Mouse (Mus musculus): ENCODE measurements at regions not wholly inside any gene's neighbourhood (a gene's known extent, or its start where the extent isn't known, plus 50 kb on each side); places are given as distances from the start of the nearest gene placed in this dataset.

DNA sequence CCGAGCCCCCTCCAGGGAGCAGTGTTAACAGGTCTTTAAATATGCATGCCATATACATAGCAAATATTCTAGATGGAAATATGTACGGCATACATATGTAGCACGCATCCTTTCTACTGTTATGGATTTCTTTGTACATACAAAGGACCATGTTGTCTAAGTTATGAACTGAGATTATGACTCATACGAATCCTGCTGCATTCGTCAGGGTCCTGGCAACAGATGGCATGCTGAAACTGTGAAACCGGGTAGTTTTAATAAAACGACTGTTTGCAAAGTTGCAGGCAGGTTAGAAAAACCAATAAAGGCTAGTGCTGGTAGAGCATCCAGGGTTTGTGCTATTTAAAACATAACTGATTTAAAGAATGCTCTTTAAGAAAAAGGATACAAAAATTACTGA, 88.8 kb upstream of the Tlk1 start:
- H3K36me3 ChIP-seq: no peaks in the 10 kb centered on the region
- H3K9me3 ChIP-seq: no peaks in the 10 kb centered on the region
- peaks cover 3% of the 10 kb centered on the region; the same call in 1 of the 2 replicates for H3K4me1 ChIP-seq
- no peak overlapping the region for H3K4me3 ChIP-seq
- no peaks in the 10 kb centered on the region for H3K27me3 ChIP-seq
- 68% methylated on average over 7 of the region's 7 CpGs for WGBS
- ATAC-seq (ENCODE audit: low FRiP score, low read depth): no peak
- H3K27ac ChIP-seq: no peak overlapping the region
- H3K4me2 ChIP-seq (replicated peaks): no peak overlapping the region
- H3K9ac ChIP-seq: no peak overlapping the region

DNA sequence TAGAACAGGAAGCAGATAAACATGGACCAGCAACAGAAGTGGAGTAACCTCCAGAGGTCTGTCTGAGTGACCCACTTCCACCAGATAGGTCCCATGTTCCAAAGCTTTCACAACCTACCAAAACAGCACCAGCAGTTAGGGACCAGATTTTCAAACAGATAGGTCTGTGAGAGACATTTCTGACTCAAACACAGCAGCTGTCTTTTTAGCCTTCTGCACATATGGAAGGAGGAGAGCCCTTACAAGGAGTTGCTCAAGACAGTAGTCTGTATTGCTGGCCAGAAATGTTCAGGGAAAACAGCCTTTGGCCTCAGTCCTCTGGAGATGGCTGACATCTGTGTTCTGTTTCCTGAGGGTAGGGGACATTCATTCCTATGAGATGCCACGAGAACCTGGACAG, 83.9 kb upstream of the Tlk1 start:
- Histone ChIP-seq H3K27ac (no peak overlapping the region), H3K27me3 (no peaks in the 10 kb centered on the region), H3K4me2 (replicated peaks) (no peak overlapping the region), H3K4me1 (peaks cover 9% of the 10 kb centered on the region; the same call in 1 of the 2 replicates), H3K9me3 (no peaks in the 10 kb centered on the region), H3K9ac (no peak overlapping the region), H3K4me3 (no peak overlapping the region), H3K36me3 (no peaks in the 10 kb centered on the region)
- ATAC-seq (ENCODE audit: low FRiP score, low read depth): no peak
- 71% methylated on average over 1 of the region's 1 CpGs for WGBS

DNA sequence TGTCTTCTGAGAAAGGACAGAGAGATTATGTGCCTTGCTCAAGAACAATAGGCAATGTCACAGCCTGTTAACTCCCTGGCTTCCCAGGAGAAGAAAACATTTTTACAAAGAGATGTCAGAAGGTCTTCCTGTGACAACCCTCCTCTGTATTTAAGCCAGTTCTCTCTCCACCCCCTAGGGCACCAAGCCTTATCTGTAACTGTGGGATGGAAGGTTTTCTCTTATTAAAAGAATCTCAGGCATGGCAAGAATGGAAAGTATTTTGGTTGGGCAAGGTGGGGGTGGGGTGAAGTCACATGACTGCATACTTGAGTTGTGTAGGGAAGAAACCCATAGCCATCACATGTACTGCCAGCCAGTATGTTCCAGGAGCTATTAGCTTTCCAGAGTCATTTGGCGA, 83.1 kb upstream of the Tlk1 start:
- Histone ChIP-seq H3K9ac (no peak overlapping the region), H3K4me3 (no peak overlapping the region), H3K27ac (no peak overlapping the region), H3K4me1 (peaks cover 6% of the 10 kb centered on the region; the same call in 1 of the 2 replicates), H3K9me3 (no peaks in the 10 kb centered on the region), H3K36me3 (no peaks in the 10 kb centered on the region), H3K27me3 (no peaks in the 10 kb centered on the region), H3K4me2 (replicated peaks) (no peak overlapping the region)
- ATAC-seq (ENCODE audit: low FRiP score, low read depth): peak; percentile 40; the same call in 1 of the 2 replicates
- 87% methylated on average over 1 of the region's 1 CpGs for WGBS

DNA sequence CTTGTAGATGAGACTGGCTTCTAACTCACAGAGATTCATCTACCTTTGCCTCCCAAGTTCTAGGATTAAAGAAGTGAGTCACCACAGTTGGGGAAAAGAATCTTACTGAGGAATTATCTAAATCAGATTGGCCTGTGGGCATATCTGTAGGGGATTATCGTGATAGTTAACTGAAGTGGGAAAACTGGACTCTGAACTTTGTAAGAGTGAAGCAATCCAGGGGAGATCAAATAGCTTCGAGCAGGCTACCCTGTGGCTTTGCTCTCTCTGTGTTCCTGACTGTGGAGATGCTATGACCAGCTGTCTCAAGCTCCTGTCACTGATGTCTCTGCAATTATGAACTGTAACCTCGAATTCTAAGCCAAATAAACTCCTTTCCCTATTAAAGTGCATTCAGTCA, 80.7 kb upstream of the Tlk1 start:
- ATAC-seq (ENCODE audit: low FRiP score, low read depth): no peak
- peaks cover 6% of the 10 kb centered on the region for H3K4me1 ChIP-seq
- H3K27me3 ChIP-seq: no peaks in the 10 kb centered on the region
- H3K27ac ChIP-seq: no peak overlapping the region
- H3K9me3 ChIP-seq: no peaks in the 10 kb centered on the region
- H3K4me3 ChIP-seq: no peak overlapping the region
- 58% methylated on average over 3 of the region's 3 CpGs for WGBS
- H3K36me3 ChIP-seq: no peaks in the 10 kb centered on the region
- no peak overlapping the region for H3K4me2 ChIP-seq (replicated peaks)
- H3K9ac ChIP-seq: no peak overlapping the region

DNA sequence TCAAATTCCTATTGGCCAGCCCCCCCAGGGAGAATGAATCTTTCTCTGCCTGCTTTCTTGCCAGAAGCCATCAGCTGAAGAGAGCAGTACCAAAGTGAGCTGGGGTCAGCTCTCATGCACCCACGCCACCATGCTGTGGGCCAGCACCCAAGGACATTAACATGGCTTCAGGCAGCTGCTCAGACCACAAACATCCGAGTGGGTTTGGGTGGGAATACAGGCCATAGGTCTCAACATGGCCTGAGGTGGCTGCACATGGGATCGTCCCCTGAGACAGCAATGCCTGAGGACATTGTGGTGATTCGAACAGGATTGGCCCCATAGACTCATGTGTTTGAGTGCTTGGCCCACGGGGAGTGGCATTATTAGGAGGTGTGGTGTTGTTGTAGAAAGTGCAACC, 78.9 kb upstream of the Tlk1 start:
- Histone ChIP-seq H3K27ac (no peak overlapping the region), H3K36me3 (no peaks in the 10 kb centered on the region), H3K9me3 (no peaks in the 10 kb centered on the region), H3K4me1 (peaks cover 12% of the 10 kb centered on the region), H3K4me3 (no peak overlapping the region), H3K4me2 (replicated peaks) (no peak overlapping the region), H3K27me3 (no peaks in the 10 kb centered on the region), H3K9ac (no peak overlapping the region)
- ATAC-seq (ENCODE audit: low FRiP score, low read depth): no peak
- 85% methylated on average over 5 of the region's 5 CpGs for WGBS

DNA sequence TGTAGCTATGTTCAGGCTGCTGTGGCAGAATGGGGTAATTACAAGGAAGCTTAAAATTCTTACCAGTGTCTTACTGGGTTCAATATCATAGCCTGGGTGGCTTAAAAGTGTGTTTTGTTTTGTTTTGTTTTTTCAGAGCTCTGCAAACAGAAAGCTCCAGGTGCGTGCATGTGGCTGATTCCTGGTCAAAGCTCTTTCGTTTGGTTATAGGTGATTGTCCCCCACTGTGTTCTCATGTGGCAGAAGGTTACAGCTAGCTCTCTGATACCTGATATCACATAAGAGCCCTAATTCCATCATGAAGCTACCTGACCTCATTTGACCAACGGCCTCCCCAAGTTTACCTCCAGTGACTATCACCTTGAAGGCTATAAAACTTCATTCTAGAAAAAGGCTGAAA, 76.7 kb upstream of the Tlk1 start:
- H3K27me3 ChIP-seq: no peaks in the 10 kb centered on the region
- peaks cover 6% of the 10 kb centered on the region for H3K4me1 ChIP-seq
- H3K9ac ChIP-seq: no peak overlapping the region
- no peaks in the 10 kb centered on the region for H3K9me3 ChIP-seq
- H3K4me2 ChIP-seq (replicated peaks): no peak overlapping the region
- 71% methylated on average over 3 of the region's 3 CpGs for WGBS
- H3K36me3 ChIP-seq: no peaks in the 10 kb centered on the region
- ATAC-seq (ENCODE audit: low FRiP score, low read depth): no peak
- H3K27ac ChIP-seq: no peak overlapping the region
- no peak overlapping the region for H3K4me3 ChIP-seq

DNA sequence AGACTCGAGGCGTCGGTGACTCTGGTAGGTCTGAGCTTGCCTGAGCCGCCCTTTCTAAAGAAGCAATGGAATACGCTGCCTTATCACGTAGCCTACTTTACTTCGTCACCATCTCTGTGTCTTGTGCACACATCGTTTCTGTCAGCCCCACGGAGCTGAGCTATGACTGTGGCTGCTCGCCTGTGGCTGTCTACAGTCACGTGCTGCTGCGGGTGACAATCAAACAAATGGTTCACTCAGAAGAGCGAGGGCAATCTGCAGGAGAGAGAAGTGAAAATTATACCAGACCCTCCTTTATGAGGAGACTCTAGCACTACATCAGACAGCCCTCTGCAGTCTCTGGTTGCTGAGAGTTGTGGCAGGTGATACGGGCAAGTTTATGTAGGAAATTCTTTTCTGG, 76.0 kb upstream of the Tlk1 start:
- peaks cover 6% of the 10 kb centered on the region for H3K4me1 ChIP-seq
- H3K27ac ChIP-seq: no peak overlapping the region
- no peak overlapping the region for H3K9ac ChIP-seq
- H3K27me3 ChIP-seq: no peaks in the 10 kb centered on the region
- H3K4me2 ChIP-seq (replicated peaks): peak overlapping the region; percentile 28; the same call in 1 of the 2 replicates
- no peak overlapping the region for H3K4me3 ChIP-seq
- no peak for ATAC-seq (ENCODE audit: low FRiP score, low read depth)
- H3K9me3 ChIP-seq: no peaks in the 10 kb centered on the region
- no peaks in the 10 kb centered on the region for H3K36me3 ChIP-seq
- 60% methylated on average over 14 of the region's 14 CpGs for WGBS

DNA sequence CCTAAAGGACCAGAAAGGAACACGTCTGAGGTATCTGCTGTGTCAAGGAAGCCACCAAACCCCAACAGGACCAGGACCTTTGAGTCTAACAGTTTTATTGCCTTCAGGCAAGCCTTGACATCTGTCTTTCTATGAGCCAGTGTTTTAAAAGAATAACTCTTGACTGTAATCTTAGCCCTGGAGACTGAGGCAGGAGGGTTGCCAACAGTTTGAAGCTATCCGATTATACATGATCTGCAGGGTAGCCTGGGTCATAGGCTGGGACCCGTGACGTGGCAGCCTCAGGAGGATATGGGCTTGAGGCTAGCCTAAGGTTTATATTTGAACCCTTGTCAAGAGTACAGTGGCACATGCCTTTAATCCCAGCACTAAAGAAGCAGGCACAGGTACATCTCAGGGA, 73.5 kb upstream of the Tlk1 start:
- ATAC-seq (ENCODE audit: low FRiP score, low read depth): no peak
- H3K4me3 ChIP-seq: no peak overlapping the region
- peaks cover 6% of the 10 kb centered on the region for H3K4me1 ChIP-seq
- WGBS: 92% methylated on average over 4 of the region's 4 CpGs
- H3K36me3 ChIP-seq: no peaks in the 10 kb centered on the region
- no peaks in the 10 kb centered on the region for H3K9me3 ChIP-seq
- H3K9ac ChIP-seq: no peak overlapping the region
- no peak overlapping the region for H3K27ac ChIP-seq
- no peaks in the 10 kb centered on the region for H3K27me3 ChIP-seq
- H3K4me2 ChIP-seq (replicated peaks): no peak overlapping the region

DNA sequence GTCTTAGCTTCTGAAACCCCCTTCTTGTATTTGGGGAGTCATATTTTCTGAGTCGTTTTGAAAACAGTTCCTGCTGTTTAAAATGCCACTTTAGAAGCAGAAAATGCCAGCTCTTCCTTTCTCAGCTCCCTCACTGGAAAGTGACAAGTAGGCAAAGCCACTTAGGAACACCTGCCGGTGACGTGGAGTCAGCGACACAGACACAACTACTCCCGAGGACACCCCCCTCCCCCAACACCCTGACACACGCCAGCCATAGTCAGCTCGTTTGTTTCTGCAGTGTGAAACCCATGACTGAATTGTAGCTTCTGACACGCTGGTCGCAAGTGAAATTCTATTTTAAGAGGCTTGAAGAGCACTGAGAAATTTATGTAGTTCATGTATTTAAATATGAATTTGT, 72.9 kb upstream of the Tlk1 start:
- no peak for ATAC-seq (ENCODE audit: low FRiP score, low read depth)
- Histone ChIP-seq H3K27me3 (no peaks in the 10 kb centered on the region), H3K36me3 (no peaks in the 10 kb centered on the region), H3K4me1 (peaks cover 6% of the 10 kb centered on the region), H3K9me3 (no peaks in the 10 kb centered on the region), H3K9ac (no peak overlapping the region), H3K4me3 (no peak overlapping the region), H3K27ac (no peak overlapping the region), H3K4me2 (replicated peaks) (no peak overlapping the region)
- WGBS: 67% methylated on average over 9 of the region's 9 CpGs

DNA sequence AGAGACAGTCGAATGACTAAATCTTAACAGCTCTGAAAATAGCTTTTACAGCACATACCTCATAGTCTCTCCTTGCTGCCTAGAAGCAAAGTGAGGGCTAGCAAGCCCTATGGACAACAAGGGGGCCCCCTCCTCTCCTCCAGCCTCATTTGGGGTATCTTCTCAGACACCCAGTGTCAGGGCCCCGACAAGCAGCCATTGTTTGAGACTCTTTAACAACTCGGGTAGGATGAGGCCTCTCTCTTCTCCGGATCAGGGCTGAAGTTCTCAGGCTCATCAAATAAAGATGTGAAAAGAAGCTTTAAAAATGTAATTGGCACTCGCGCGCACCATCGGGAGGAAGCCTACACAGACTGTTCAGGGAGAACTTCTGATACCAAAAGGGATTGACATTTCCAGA, 71.8 kb upstream of the Tlk1 start:
- H3K27me3 ChIP-seq: no peaks in the 10 kb centered on the region

DNA sequence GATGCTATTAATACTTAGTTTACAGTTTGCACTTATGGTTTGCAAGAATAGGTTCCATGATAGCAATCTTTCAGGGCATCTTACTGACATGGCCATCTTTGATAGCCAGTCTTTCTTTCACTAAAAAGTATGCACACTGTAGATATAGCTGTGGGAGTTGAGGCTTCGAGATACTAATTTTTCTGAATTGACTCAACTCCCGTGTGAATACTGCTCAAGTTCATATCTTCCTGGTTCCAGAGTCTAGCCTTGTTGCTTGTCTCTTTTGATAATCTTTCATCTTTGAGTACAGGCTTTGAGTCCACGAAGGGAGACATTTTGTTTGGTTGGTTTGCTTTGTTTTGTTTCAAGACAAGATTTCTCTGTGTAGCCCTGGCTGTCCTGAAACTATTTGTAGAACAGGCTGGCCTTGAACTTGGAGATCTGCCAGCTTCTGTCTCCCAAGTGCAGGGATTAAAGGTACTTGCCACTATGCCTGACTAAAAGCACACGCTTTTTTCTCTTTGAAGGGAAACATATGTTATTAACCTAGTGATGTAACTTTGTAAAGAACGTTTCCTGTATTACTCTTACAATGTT, 64.1 kb upstream of the Tlk1 start:
- H3K4me3 ChIP-seq: no peak overlapping the region
- no peak overlapping the region for H3K4me2 ChIP-seq (replicated peaks)
- H3K36me3 ChIP-seq: no peaks in the 10 kb centered on the region
- WGBS: 66% methylated on average over 5 of the region's 5 CpGs
- no peaks in the 10 kb centered on the region for H3K27me3 ChIP-seq
- H3K27ac ChIP-seq: no peak overlapping the region
- peaks cover 11% of the 10 kb centered on the region; the same call in 1 of the 2 replicates for H3K4me1 ChIP-seq
- no peaks in the 10 kb centered on the region for H3K9me3 ChIP-seq
- no peak for ATAC-seq (ENCODE audit: low FRiP score, low read depth)
- no peak overlapping the region for H3K9ac ChIP-seq

More for the DNA sequence above, 71.8 kb upstream of the Tlk1 start:
- 91% methylated on average over 8 of the region's 8 CpGs for WGBS
- H3K36me3 ChIP-seq: no peaks in the 10 kb centered on the region
- H3K4me3 ChIP-seq: no peak overlapping the region
- H3K9me3 ChIP-seq: no peaks in the 10 kb centered on the region
- ATAC-seq (ENCODE audit: low FRiP score, low read depth): no peak
- H3K4me2 ChIP-seq (replicated peaks): no peak overlapping the region
- H3K9ac ChIP-seq: no peak overlapping the region
- peaks cover 6% of the 10 kb centered on the region for H3K4me1 ChIP-seq
- H3K27ac ChIP-seq: no peak overlapping the region

DNA sequence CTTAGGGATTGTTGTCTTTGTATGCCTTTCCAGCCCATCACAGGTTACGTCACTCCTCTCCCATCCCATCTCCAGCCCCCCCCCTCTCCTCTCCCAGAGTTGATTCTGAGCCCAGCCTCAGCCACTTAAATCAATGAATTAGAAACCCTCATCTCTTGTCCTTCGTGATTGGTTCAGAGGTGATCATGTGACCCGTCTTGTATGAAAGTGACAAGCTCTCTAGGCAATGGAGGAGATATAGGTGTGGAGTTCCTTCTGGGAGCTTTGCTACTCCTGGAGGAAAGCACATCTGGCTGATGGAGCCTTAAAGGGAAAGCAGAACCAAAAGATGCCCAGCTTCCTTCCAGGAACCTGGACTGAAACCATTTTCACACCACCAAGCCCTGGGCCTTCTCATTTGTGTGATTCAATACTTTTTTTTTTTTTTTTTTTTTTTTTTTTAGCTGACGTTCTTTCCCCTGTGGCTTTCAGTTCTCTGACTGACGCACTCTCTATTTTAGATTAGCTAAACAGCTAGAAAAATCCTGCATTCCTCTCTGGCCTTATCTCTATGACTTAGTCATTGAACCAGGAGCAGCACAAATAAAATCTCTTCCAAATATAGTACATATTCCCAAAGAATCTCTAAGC, 63.4 kb upstream of the Tlk1 start:
- no peaks in the 10 kb centered on the region for H3K27me3 ChIP-seq
- no peak overlapping the region for H3K27ac ChIP-seq
- H3K9me3 ChIP-seq: no peaks in the 10 kb centered on the region
- peaks cover 11% of the 10 kb centered on the region; the same call in 1 of the 2 replicates for H3K4me1 ChIP-seq
- H3K4me3 ChIP-seq: no peak overlapping the region
- no peaks in the 10 kb centered on the region for H3K36me3 ChIP-seq
- H3K4me2 ChIP-seq (replicated peaks): no peak overlapping the region
- no peak overlapping the region for H3K9ac ChIP-seq
- ATAC-seq (ENCODE audit: low FRiP score, low read depth): no peak
- WGBS: 83% methylated on average over 5 of the region's 5 CpGs

DNA sequence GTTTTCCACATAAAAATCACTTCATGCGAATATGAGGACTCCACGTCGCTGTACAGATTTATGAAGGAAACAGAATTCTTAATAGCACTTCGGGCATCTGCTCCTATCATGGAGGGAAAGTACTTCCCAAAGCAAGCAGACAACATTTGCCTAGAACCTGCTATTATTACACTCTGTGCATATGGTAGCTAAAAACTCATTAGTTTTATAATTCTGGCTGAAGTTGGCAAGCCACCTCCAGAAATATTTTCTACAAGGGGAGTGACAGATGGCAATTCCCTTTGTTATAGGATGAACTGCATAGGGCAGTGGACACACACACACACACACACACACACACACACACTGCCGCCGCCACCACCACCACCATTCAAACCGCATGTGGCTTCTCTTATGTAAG, 61.3 kb upstream of the Tlk1 start:
- Histone ChIP-seq H3K4me3 (no peak overlapping the region), H3K27ac (0 out of 2 replicates have a peak overlapping the region, but pooled peaks have one; percentile 22), H3K4me1 (peaks cover 11% of the 10 kb centered on the region; the same call in 1 of the 2 replicates), H3K36me3 (no peaks in the 10 kb centered on the region), H3K27me3 (no peaks in the 10 kb centered on the region), H3K9ac (no peak overlapping the region), H3K9me3 (no peaks in the 10 kb centered on the region), H3K4me2 (replicated peaks) (no peak overlapping the region)
- no peak for ATAC-seq (ENCODE audit: low FRiP score, low read depth)
- 60% methylated on average over 7 of the region's 7 CpGs for WGBS
